Mouse (Mus musculus) limb, embryonic 14.5 days (tissue): ENCODE data around the gene Daxx. TPM values are rescaled to one million over a fixed set of nuclear protein-coding genes. Genes with fewer than 3 reads are reported as not detected.
A peak's percentile ranks its signal among the peaks of the same experiment; 100 is the strongest.
"Not testable (repeated sequence)": the region's sequence is repeated elsewhere in the genome, so short reads cannot be mapped to it uniquely, and the experiment has no call there.

Experiments used
- ATAC-seq: fragments of 200-750 bp; cut with Nextera tagmentation; 2 replicates; pipeline ENCODE4 v1.8.0; 2017; ENCODE audit warnings: low read depth, moderate number of reproducible peaks, moderate TSS enrichment; ENCODE audit not compliant: low FRiP score
- DNase-seq: peaks from one replicate; pipeline ENCODE4 v3.0.0-alpha.2; 2015; ENCODE audit warnings: low spot score
- H3K27ac ChIP-seq: fragments of 300-500 bp; sonication (generic); replicated peaks from 2 replicates; pipeline ENCODE4 v1.5.1; 2014; ENCODE audit warnings: low read depth, mild to moderate bottlenecking, low read length, moderate library complexity, mixed read lengths
- H3K27me3 ChIP-seq: fragments of 300-500 bp; sonication (generic); 2 replicates; pipeline ENCODE4 v1.6.1; 2014; ENCODE audit warnings: low read length, mixed read lengths; ENCODE audit not compliant: control insufficient read depth, insufficient read depth
- H3K36me3 ChIP-seq: fragments of 300-500 bp; sonication (generic); 2 replicates; pipeline ENCODE4 v1.6.1; 2014; ENCODE audit warnings: mild to moderate bottlenecking, low read length, moderate library complexity, mixed read lengths; ENCODE audit not compliant: control insufficient read depth, insufficient read depth
- H3K4me1 ChIP-seq: fragments of 300-500 bp; sonication (generic); 2 replicates; pipeline ENCODE4 v1.6.1; 2014; ENCODE audit warnings: antibody characterized with exemption, low read length, mixed read lengths; ENCODE audit not compliant: control insufficient read depth, insufficient read depth
- H3K4me2 ChIP-seq: fragments of 300-500 bp; sonication (generic); replicated peaks from 2 replicates; pipeline ENCODE4 v1.6.1; 2014; ENCODE audit warnings: low read depth, mild to moderate bottlenecking, low read length, moderate library complexity; ENCODE audit not compliant: severe bottlenecking
- H3K4me3 ChIP-seq: fragments of 300-500 bp; sonication (generic); replicated peaks from 2 replicates; pipeline ENCODE4 v1.5.1; 2014; ENCODE audit warnings: low read length
- H3K9ac ChIP-seq: fragments of 300-500 bp; sonication (generic); 2 replicates; pipeline ENCODE4 v1.6.1; 2014; ENCODE audit warnings: mild to moderate bottlenecking, low read depth, low read length, moderate library complexity; ENCODE audit not compliant: severe bottlenecking
- H3K9me3 ChIP-seq: fragments of 300-500 bp; sonication (generic); 2 replicates; pipeline ENCODE4 v1.6.1; 2016; ENCODE audit warnings: low read length; ENCODE audit not compliant: control insufficient read depth
- POLR2A ChIP-seq: fragments of 200-500 bp; IDR thresholded peaks from 2 replicates; pipeline ENCODE4 v1.8.0; 2012; ENCODE audit warnings: inconsistent platforms, mild to moderate bottlenecking, moderate library complexity, borderline replicate concordance; ENCODE audit not compliant: insufficient read depth, insufficient read length; ENCODE audit errors: extremely low read depth
- WGBS: fragments of 180-500 bp; shearing (Covaris S2); extraction: QIAGEN DNeasy Blood & Tissue Kit; methylation state at CpG from one replicate; pipeline ENCODE4 v1.1.7; 2014; 5-methylcytosine and 5-hydroxymethylcytosine counted together
- polyA plus RNA-seq, 2 experiments: library from polyadenylated mRNA; depleted of rRNA in 1 of 2; stranded (reverse) in 1 of 2; unstranded in 1 of 2; fragments of >200 nt; fragmentation: Nextera tagmentation in 1 of 2; extraction: Ambion mirVana in 1 of 2; gene quantifications; 2 replicates each; pipeline versions ENCODE4 v1.2.1 to v1.2.3; 2012 to 2014

Gene Daxx
- polyA plus RNA-seq, 2 experiments: 40.5 to 46.1 TPM

DNA sequence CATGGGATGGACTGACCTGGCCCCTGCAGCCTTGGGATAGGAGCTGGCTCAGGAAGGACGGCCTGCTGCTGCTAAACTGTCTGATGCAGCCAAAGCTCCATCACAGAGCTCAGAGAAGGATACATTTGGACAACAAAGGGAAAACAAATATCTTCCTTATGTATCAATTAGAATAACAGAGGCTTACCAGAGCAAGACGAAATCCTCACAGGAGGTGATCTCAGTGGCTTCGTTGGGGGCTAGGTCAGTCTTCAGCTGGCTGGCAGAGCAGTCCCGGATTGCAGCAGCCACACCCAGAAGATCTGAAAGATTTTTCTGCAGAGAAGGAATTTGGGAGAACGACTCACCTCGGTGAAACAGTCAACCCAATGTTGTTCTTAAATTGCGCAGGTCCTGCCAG is 16.8 kb upstream of the Daxx start:
- WGBS: 27% methylated on average over 7 of the region's 7 CpGs

GRCm38 (mm10) chr17:33893011-33893410 is 16.2 kb upstream of the Daxx start:
- H3K27me3 ChIP-seq, DNase-seq, H3K4me1 ChIP-seq, H3K4me2 ChIP-seq, H3K9me3 ChIP-seq, H3K36me3 ChIP-seq, ATAC-seq, H3K27ac ChIP-seq, H3K4me3 ChIP-seq, H3K9ac ChIP-seq: not testable (repeated sequence)
- WGBS: 74% methylated on average over 4 of the region's 4 CpGs

More for the DNA sequence above, 16.8 kb upstream of the Daxx start:
- H3K9ac ChIP-seq: no peak overlapping the region
- no peaks in the 10 kb centered on the region for H3K36me3 ChIP-seq
- no peak for TF ChIP-seq POLR2A
- H3K4me2 ChIP-seq: no peak overlapping the region
- peaks cover 9% of the 10 kb centered on the region for H3K4me1 ChIP-seq
- ATAC-seq (no peak), DNase-seq (no peak)
- H3K4me3 ChIP-seq: no peak overlapping the region
- H3K9me3 ChIP-seq: no peaks in the 10 kb centered on the region
- no peak overlapping the region for H3K27ac ChIP-seq
- H3K27me3 ChIP-seq: no peaks in the 10 kb centered on the region

DNA sequence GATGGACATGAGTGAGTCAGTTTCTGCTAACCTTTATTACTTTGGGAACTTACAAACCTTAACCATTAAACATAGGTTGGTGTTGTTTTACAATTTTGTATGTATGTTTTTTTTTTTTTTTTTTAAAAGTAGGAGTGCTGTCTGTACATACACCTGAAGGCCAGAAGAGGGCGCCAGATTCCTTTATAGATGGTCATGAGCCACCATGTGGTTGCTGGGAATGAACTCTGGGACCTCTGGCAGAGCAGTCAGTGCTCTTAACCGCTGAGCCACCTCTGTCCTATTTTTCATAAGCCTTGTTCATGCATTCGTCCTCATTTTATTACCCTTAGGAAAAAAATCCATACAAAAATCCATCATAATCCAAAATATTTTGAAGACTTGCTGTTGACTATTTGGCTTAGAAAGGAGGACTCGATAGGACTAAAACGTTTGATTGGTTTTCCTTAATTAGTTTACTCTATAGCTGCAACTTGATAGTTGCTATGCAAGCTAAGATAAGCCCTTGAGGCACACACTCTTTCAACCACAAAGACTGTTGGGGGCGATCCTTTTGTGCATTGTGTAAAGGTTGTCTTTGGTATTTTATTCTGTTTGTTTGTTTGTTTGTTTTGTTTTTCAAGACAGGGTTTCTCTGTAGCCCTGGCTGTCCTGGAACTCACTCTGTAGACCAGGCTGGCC is 12.0 kb upstream of the Daxx start:
- no peaks in the 10 kb centered on the region for H3K9me3 ChIP-seq
- no peak overlapping the region for H3K27ac ChIP-seq
- WGBS: 45% methylated on average over 6 of the region's 6 CpGs
- no peaks in the 10 kb centered on the region for H3K4me1 ChIP-seq
- no peak overlapping the region for H3K4me3 ChIP-seq
- H3K9ac ChIP-seq: no peak overlapping the region
- H3K27me3 ChIP-seq: no peaks in the 10 kb centered on the region
- DNase-seq: peak; percentile 58
- no peak for ATAC-seq
- TF ChIP-seq POLR2A: no peak
- H3K4me2 ChIP-seq: no peak overlapping the region
- H3K36me3 ChIP-seq: no peaks in the 10 kb centered on the region

- H3K4me2 ChIP-seq, H3K4me1 ChIP-seq, H3K36me3 ChIP-seq, DNase-seq, H3K27me3 ChIP-seq, ATAC-seq, H3K27ac ChIP-seq, H3K9ac ChIP-seq, H3K4me3 ChIP-seq, H3K9me3 ChIP-seq: not testable (repeated sequence)
- 71% methylated on average over 4 of the region's 4 CpGs for WGBS
Measured at GRCm38 (mm10) chr17:33898193-33898592, 11.0 kb upstream of the Daxx start.

DNA sequence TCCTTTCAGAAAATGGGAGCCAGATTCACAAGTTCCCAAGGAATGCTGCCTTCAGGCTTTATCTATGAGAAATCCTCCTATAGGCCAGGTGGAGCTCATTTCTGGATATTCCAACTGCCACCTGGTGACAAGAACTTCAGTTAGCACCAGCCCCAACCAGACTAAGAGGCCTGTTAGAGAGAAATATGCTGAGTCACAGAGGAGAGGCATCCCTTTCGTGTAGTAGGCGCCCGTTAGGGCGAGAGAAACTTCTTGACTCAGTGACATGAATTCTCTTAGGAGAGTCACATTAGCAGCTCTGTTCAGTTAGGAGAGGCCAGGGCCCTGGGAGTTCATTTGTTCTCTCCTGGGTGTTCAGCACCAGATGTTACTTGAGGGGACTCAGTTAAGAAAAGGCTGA is 9.6 kb upstream of the Daxx start:
- no peak overlapping the region for H3K27ac ChIP-seq
- no peaks in the 10 kb centered on the region for H3K27me3 ChIP-seq
- DNase-seq (no peak), ATAC-seq (no peak)
- H3K4me1 ChIP-seq: no peaks in the 10 kb centered on the region
- WGBS: 71% methylated on average over 4 of the region's 4 CpGs
- no peak overlapping the region for H3K4me2 ChIP-seq
- no peaks in the 10 kb centered on the region for H3K9me3 ChIP-seq
- no peaks in the 10 kb centered on the region for H3K36me3 ChIP-seq
- TF ChIP-seq POLR2A: no peak
- H3K4me3 ChIP-seq: no peak overlapping the region
- H3K9ac ChIP-seq: no peak overlapping the region

- ATAC-seq (no peak), DNase-seq (no peak)
- 50% methylated on average over 7 of the region's 7 CpGs for WGBS
- Histone ChIP-seq H3K9me3 (no peaks in the 10 kb centered on the region), H3K4me3 (no peak overlapping the region), H3K27me3 (no peaks in the 10 kb centered on the region), H3K36me3 (no peaks in the 10 kb centered on the region), H3K4me2 (no peak overlapping the region), H3K4me1 (no peaks in the 10 kb centered on the region), H3K27ac (no peak overlapping the region), H3K9ac (no peak overlapping the region)
- TF ChIP-seq POLR2A: no peak
Measured at GRCm38 (mm10) chr17:33900281-33900988, 8.8 kb upstream of the Daxx start.
